Mouse (Mus musculus): ENCODE results near the gene Rab13.

DNA sequence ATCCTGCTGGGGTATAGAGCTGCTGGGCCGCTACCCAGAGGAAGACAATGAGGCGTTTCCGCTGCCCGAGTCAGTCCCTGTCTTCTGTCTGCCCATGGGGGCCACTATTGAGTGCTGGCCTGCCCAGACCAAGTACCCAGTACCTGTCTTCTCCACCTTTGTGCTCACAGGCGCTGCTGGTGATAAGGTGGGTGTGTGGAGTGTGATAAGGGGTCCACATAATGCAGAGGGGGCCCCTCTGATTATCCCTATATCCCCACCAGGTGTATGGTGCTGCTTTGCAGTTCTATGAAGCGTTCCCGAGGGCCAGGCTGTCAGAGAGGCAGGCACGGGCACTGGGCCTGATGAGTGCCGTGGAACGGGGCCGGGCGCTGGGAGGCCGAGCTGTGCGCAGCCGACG is 55.5 kb downstream of the Rab13 start:
- TF ChIP-seq CTCF (IDR thresholded peaks at IDR 0.05; ENCODE audit: low read depth, low read length) (no peak), POLR2A (IDR thresholded peaks at IDR 0.05; ENCODE audit: extremely low read depth, insufficient read depth, low read length) (no peak)

Data from liver, adult 2 months (tissue).